Mouse (Mus musculus) olfactory bulb, adult 2 months (tissue): ENCODE data around the gene Hpcal4.

ENCODE experiments used
- CTCF ChIP-seq: fragments of 200-500 bp; IDR thresholded peaks from 2 replicates; pipeline ENCODE4 v1.5.1; 2012; ENCODE audit warnings: low read depth, mild to moderate bottlenecking, low read length, moderate library complexity; ENCODE audit not compliant: insufficient read depth
- POLR2A ChIP-seq: fragments of 200-500 bp; IDR thresholded peaks from 2 replicates; pipeline ENCODE4 v1.6.1; 2012; ENCODE audit warnings: mild to moderate bottlenecking, low read depth, low read length, moderate library complexity; ENCODE audit not compliant: insufficient read depth

GRCm38 (mm10) chr4:123210996-123211395 is 28.0 kb downstream of the Hpcal4 start:
- TF ChIP-seq POLR2A (no peak), CTCF (no peak)
